Mouse (Mus musculus) gastrocnemius, adult 8-10 months (tissue): ENCODE measurements around the gene Cldn6. TPM values are rescaled to one million over a fixed set of nuclear protein-coding genes. Genes with fewer than 3 reads are reported as not detected.

ENCODE experiments used
- DNase-seq, 2 experiments: peaks; one replicate each; pipeline ENCODE4 v3.0.0; 2022; ENCODE audit warnings: low spot score in 2 of 2
- total RNA-seq, 4 experiments: library from RNA; stranded (reverse); gene quantifications; 2 replicates each; pipeline ENCODE4 v1.2.4; 2022

Cldn6 gene
- not detected for total RNA-seq

GRCm38 (mm10) chr17:23679127-23679835 is at the start of gene Cldn6:
Cldn6 (plus strand) TSS chr17:23679249.
- DNase-seq: no peak

GRCm38 (mm10) chr17:23630195-23631020 is 48.6 kb upstream of the Cldn6 start:
- peak; percentile 59 to 63 for DNase-seq

GRCm38 (mm10) chr17:23631241-23631640 is 47.8 kb upstream of the Cldn6 start:
- DNase-seq: no peak

- no peak for DNase-seq
These were observed 34.2 kb upstream of the Cldn6 start, which contains the start of gene Mmp25 for GRCm38 (mm10) chr17:23644613-23645495. Mmp25 (minus strand) TSS chr17:23645277.

- DNase-seq: no peak
These were observed 33.2 kb upstream of the Cldn6 start for GRCm38 (mm10) chr17:23645894-23646293.

GRCm38 (mm10) chr17:23651363-23651762 is 27.7 kb upstream of the Cldn6 start:
- DNase-seq: no peak

GRCm38 (mm10) chr17:23653324-23653723 is 25.7 kb upstream of the Cldn6 start:
- no peak for DNase-seq

GRCm38 (mm10) chr17:23654001-23654400 is 25.0 kb upstream of the Cldn6 start:
- no peak for DNase-seq

- no peak for DNase-seq
These were observed 24.6 kb upstream of the Cldn6 start for GRCm38 (mm10) chr17:23654410-23654809.

- DNase-seq: no peak
These were observed 20.6 kb upstream of the Cldn6 start for GRCm38 (mm10) chr17:23658450-23658849.

- DNase-seq: no peak
These were observed 18.8 kb upstream of the Cldn6 start, which contains the start of gene Bicdl2 for GRCm38 (mm10) chr17:23660117-23660875. Bicdl2 (plus strand) TSS chr17:23660506.

GRCm38 (mm10) chr17:23660876-23661200 is 18.2 kb upstream of the Cldn6 start:
- no peak for DNase-seq

GRCm38 (mm10) chr17:23661526-23661925 is 17.5 kb upstream of the Cldn6 start:
- no peak for DNase-seq

- no peak for DNase-seq
These were observed 14.5 kb upstream of the Cldn6 start for GRCm38 (mm10) chr17:23664556-23665021.

- DNase-seq: no peak
These were observed 13.5 kb upstream of the Cldn6 start for GRCm38 (mm10) chr17:23665511-23665910.

GRCm38 (mm10) chr17:23670516-23671074 is 8.5 kb upstream of the Cldn6 start:
- DNase-seq: no peak

GRCm38 (mm10) chr17:23671519-23671918 is 7.5 kb upstream of the Cldn6 start:
- DNase-seq: no peak

- no peak for DNase-seq
These were observed 6.3 kb upstream of the Cldn6 start for GRCm38 (mm10) chr17:23672761-23673160.

GRCm38 (mm10) chr17:23673424-23674073 is 5.5 kb upstream of the Cldn6 start, which contains the start of the genes Hcfc1r1 and Thoc6:
Hcfc1r1 (plus strand) TSS chr17:23673596.
Thoc6 (minus strand) TSS chr17:23673882.
- peak; percentile 89 to 90 for DNase-seq
